Mouse (Mus musculus): ENCODE measurements around the gene Mfap3. TPM values are rescaled to one million over a fixed set of nuclear protein-coding genes. Genes with fewer than 3 reads are reported as not detected.

Mfap3 gene
- polyA plus RNA-seq, 1 experiment from 2014 or later = 42.5 TPM

GRCm38 (mm10) chr11:57523418-57523817 is 5.0 kb downstream of the Mfap3 start:
- H3K36me3 ChIP-seq (ENCODE audit: control insufficient read depth, insufficient read depth, low read length) = no peaks in the 10 kb centered on the region
- H3K27me3 ChIP-seq (ENCODE audit: control insufficient read depth, insufficient read depth, low read depth, low read length) = no peaks in the 10 kb centered on the region
- H3K27ac ChIP-seq (ENCODE audit: low read length) = no peak overlapping the region
- WGBS = 81% methylated on average over 3 of the region's 3 CpGs
- H3K4me3 ChIP-seq (ENCODE audit: low read length) = no peak overlapping the region
- peaks cover 5% of the 10 kb centered on the region; the same call in 1 of the 2 replicates for H3K4me1 ChIP-seq (replicated peaks; ENCODE audit: control insufficient read depth, insufficient read depth, low read length)
- ATAC-seq (ENCODE audit: low read depth) = no peak
- H3K4me2 ChIP-seq (ENCODE audit: low read depth, low read length) = no peak overlapping the region
- H3K9me3 ChIP-seq (ENCODE audit: control insufficient read depth, low read length) = no peaks in the 10 kb centered on the region
- no peak overlapping the region for H3K9ac ChIP-seq (ENCODE audit: low read length)

- Histone ChIP-seq H3K4me3 (ENCODE audit: low read length) (no peak overlapping the region), H3K27me3 (ENCODE audit: control insufficient read depth, insufficient read depth, low read depth, low read length) (no peaks in the 10 kb centered on the region)
Measured at GRCm38 (mm10) chr11:57524597-57524996, 6.1 kb downstream of the Mfap3 start.

GRCm38 (mm10) chr11:57525900-57526299 is 7.4 kb downstream of the Mfap3 start:
- H3K9ac ChIP-seq (ENCODE audit: low read length) = no peak overlapping the region
- WGBS = 86% methylated on average over 3 of the region's 3 CpGs
- H3K4me2 ChIP-seq (ENCODE audit: low read depth, low read length) = no peak overlapping the region
- H3K4me1 ChIP-seq (replicated peaks; ENCODE audit: control insufficient read depth, insufficient read depth, low read length) = no peaks in the 10 kb centered on the region
- H3K9me3 ChIP-seq (ENCODE audit: control insufficient read depth, low read length) = no peaks in the 10 kb centered on the region
- H3K27me3 ChIP-seq (ENCODE audit: control insufficient read depth, insufficient read depth, low read depth, low read length) = no peaks in the 10 kb centered on the region
- H3K4me3 ChIP-seq (ENCODE audit: low read length) = no peak overlapping the region
- no peak for ATAC-seq (ENCODE audit: low read depth)
- H3K36me3 ChIP-seq (ENCODE audit: control insufficient read depth, insufficient read depth, low read length) = peaks cover 13% of the 10 kb centered on the region; the same call in 1 of the 2 replicates
- H3K27ac ChIP-seq (ENCODE audit: low read length) = no peak overlapping the region

More at GRCm38 (mm10) chr11:57524597-57524996, 6.1 kb downstream of the Mfap3 start:
- H3K9me3 ChIP-seq (ENCODE audit: control insufficient read depth, low read length) = no peaks in the 10 kb centered on the region
- no peak for ATAC-seq (ENCODE audit: low read depth)
- H3K27ac ChIP-seq (ENCODE audit: low read length) = no peak overlapping the region
- no peaks in the 10 kb centered on the region for H3K4me1 ChIP-seq (replicated peaks; ENCODE audit: control insufficient read depth, insufficient read depth, low read length)
- H3K4me2 ChIP-seq (ENCODE audit: low read depth, low read length) = no peak overlapping the region
- no peak overlapping the region for H3K9ac ChIP-seq (ENCODE audit: low read length)
- 0 out of 2 replicates have a peak, but pooled peaks cover 5% of the 10 kb centered on the region for H3K36me3 ChIP-seq (ENCODE audit: control insufficient read depth, insufficient read depth, low read length)

- Histone ChIP-seq H3K4me1 (replicated peaks; ENCODE audit: control insufficient read depth, insufficient read depth, low read length) (no peaks in the 10 kb centered on the region), H3K36me3 (ENCODE audit: control insufficient read depth, insufficient read depth, low read length) (peaks cover 13% of the 10 kb centered on the region), H3K9me3 (ENCODE audit: control insufficient read depth, low read length) (no peaks in the 10 kb centered on the region), H3K27me3 (ENCODE audit: control insufficient read depth, insufficient read depth, low read depth, low read length) (no peaks in the 10 kb centered on the region), H3K4me2 (ENCODE audit: low read depth, low read length) (no peak overlapping the region), H3K9ac (ENCODE audit: low read length) (no peak overlapping the region), H3K4me3 (ENCODE audit: low read length) (no peak overlapping the region), H3K27ac (ENCODE audit: low read length) (no peak overlapping the region)
- no peak for ATAC-seq (ENCODE audit: low read depth)
- WGBS = 78% methylated on average over 4 of the region's 4 CpGs
Measured at GRCm38 (mm10) chr11:57527506-57527905, 9.0 kb downstream of the Mfap3 start.

GRCm38 (mm10) chr11:57529111-57529510 is 10.6 kb downstream of the Mfap3 start:
- Histone ChIP-seq H3K27ac (ENCODE audit: low read length) (no peak overlapping the region), H3K9ac (ENCODE audit: low read length) (no peak overlapping the region), H3K9me3 (ENCODE audit: control insufficient read depth, low read length) (no peaks in the 10 kb centered on the region), H3K4me1 (replicated peaks; ENCODE audit: control insufficient read depth, insufficient read depth, low read length) (no peaks in the 10 kb centered on the region), H3K4me3 (ENCODE audit: low read length) (no peak overlapping the region), H3K4me2 (ENCODE audit: low read depth, low read length) (no peak overlapping the region), H3K36me3 (ENCODE audit: control insufficient read depth, insufficient read depth, low read length) (peaks cover 16% of the 10 kb centered on the region), H3K27me3 (ENCODE audit: control insufficient read depth, insufficient read depth, low read depth, low read length) (no peaks in the 10 kb centered on the region)
- no peak for ATAC-seq (ENCODE audit: low read depth)
- 80% methylated on average over 3 of the region's 3 CpGs for WGBS

GRCm38 (mm10) chr11:57531300-57531950 is 13.0 kb downstream of the Mfap3 start:
- Histone ChIP-seq H3K9ac (ENCODE audit: low read length) (no peak overlapping the region), H3K27ac (ENCODE audit: low read length) (peak overlapping the region; percentile 57), H3K4me3 (ENCODE audit: low read length) (no peak overlapping the region), H3K4me1 (replicated peaks; ENCODE audit: control insufficient read depth, insufficient read depth, low read length) (no peaks in the 10 kb centered on the region), H3K4me2 (ENCODE audit: low read depth, low read length) (no peak overlapping the region), H3K9me3 (ENCODE audit: control insufficient read depth, low read length) (no peaks in the 10 kb centered on the region), H3K27me3 (ENCODE audit: control insufficient read depth, insufficient read depth, low read depth, low read length) (no peaks in the 10 kb centered on the region), H3K36me3 (ENCODE audit: control insufficient read depth, insufficient read depth, low read length) (peaks cover 16% of the 10 kb centered on the region)
- WGBS = 51% methylated on average over 11 of the region's 11 CpGs
- peak; percentile 70 for ATAC-seq (ENCODE audit: low read depth)

- Histone ChIP-seq H3K4me3 (ENCODE audit: low read length) (no peak overlapping the region), H3K9me3 (ENCODE audit: control insufficient read depth, low read length) (no peaks in the 10 kb centered on the region), H3K9ac (ENCODE audit: low read length) (no peak overlapping the region), H3K4me1 (replicated peaks; ENCODE audit: control insufficient read depth, insufficient read depth, low read length) (no peaks in the 10 kb centered on the region), H3K27ac (ENCODE audit: low read length) (no peak overlapping the region; the same call in 1 of the 2 replicates), H3K4me2 (ENCODE audit: low read depth, low read length) (no peak overlapping the region), H3K27me3 (ENCODE audit: control insufficient read depth, insufficient read depth, low read depth, low read length) (no peaks in the 10 kb centered on the region), H3K36me3 (ENCODE audit: control insufficient read depth, insufficient read depth, low read length) (peaks cover 16% of the 10 kb centered on the region)
- 85% methylated on average over 4 of the region's 4 CpGs for WGBS
- no peak for ATAC-seq (ENCODE audit: low read depth)
Measured at GRCm38 (mm10) chr11:57532306-57532705, 13.8 kb downstream of the Mfap3 start.

GRCm38 (mm10) chr11:57535912-57536311 is 17.4 kb downstream of the Mfap3 start:
- H3K9ac ChIP-seq (ENCODE audit: low read length) = no peak overlapping the region
- H3K9me3 ChIP-seq (ENCODE audit: control insufficient read depth, low read length) = peaks cover 3% of the 10 kb centered on the region; the same call in 1 of the 2 replicates
- no peak overlapping the region for H3K4me2 ChIP-seq (ENCODE audit: low read depth, low read length)
- no peaks in the 10 kb centered on the region for H3K4me1 ChIP-seq (replicated peaks; ENCODE audit: control insufficient read depth, insufficient read depth, low read length)
- 74% methylated on average over 5 of the region's 5 CpGs for WGBS
- no peak for ATAC-seq (ENCODE audit: low read depth)
- no peak overlapping the region for H3K27ac ChIP-seq (ENCODE audit: low read length)
- H3K36me3 ChIP-seq (ENCODE audit: control insufficient read depth, insufficient read depth, low read length) = peaks cover 2% of the 10 kb centered on the region
- H3K27me3 ChIP-seq (ENCODE audit: control insufficient read depth, insufficient read depth, low read depth, low read length) = no peaks in the 10 kb centered on the region
- H3K4me3 ChIP-seq (ENCODE audit: low read length) = no peak overlapping the region

- Histone ChIP-seq H3K27me3 (ENCODE audit: control insufficient read depth, insufficient read depth, low read depth, low read length) (no peaks in the 10 kb centered on the region), H3K4me1 (replicated peaks; ENCODE audit: control insufficient read depth, insufficient read depth, low read length) (no peaks in the 10 kb centered on the region), H3K9ac (ENCODE audit: low read length) (no peak overlapping the region), H3K27ac (ENCODE audit: low read length) (no peak overlapping the region), H3K36me3 (ENCODE audit: control insufficient read depth, insufficient read depth, low read length) (no peaks in the 10 kb centered on the region), H3K4me3 (ENCODE audit: low read length) (no peak overlapping the region), H3K4me2 (ENCODE audit: low read depth, low read length) (no peak overlapping the region), H3K9me3 (ENCODE audit: control insufficient read depth, low read length) (peaks cover 3% of the 10 kb centered on the region; the same call in 1 of the 2 replicates)
- no peak for ATAC-seq (ENCODE audit: low read depth)
- WGBS = 71% methylated on average over 5 of the region's 5 CpGs
Measured at GRCm38 (mm10) chr11:57539841-57540418, 21.5 kb downstream of the Mfap3 start.

Measured in lung, embryonic 16.5 days (tissue).